Mouse (Mus musculus) R1 (cell line): ENCODE data around the gene Chn2.

Experiments used
- DNase-seq: peaks from one replicate; pipeline ENCODE4 v3.0.0-alpha.2; 2018; ENCODE audit warnings: low read depth, low spot score

Chn2 gene

DNA sequence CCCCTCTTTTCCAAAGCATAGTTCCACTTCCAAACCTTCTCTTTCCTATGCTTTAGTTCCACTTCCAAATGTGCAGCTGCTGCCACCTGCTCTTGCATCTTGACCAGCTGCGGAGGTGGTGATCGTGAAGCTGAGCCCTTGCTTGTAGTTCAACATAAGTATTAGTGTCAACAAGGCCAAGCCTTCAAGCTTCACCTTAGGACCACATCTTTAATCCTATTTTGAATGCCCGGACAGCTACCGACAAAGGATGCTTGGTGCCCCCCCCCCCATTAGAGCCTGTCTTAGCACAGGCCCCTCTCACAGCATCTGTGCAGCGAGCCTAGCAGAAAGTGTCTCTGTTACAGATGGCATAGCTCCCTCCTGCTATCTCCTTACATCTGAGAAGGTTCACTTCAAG, 238.5 kb downstream of the Chn2 start:
- no peak for DNase-seq

DNA sequence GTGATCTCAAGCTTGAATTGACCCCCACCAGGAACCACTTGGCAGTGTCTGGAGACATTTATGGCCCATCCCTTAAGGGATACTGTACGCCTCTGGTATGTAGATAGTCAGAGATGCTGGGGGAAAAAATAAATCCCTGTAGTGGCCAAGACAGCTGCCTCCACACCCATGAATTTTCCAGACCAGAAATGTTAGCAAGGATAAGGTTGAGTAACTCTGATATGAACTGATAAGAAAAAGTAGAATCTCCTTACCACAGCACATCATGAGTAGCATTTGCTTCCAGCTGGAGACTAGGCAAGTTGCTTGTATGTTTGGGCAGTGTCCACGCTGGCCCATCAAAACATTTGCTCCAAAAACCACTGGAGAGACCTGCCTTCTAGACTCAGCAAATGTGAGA, 239.3 kb downstream of the Chn2 start:
- no peak for DNase-seq

DNA sequence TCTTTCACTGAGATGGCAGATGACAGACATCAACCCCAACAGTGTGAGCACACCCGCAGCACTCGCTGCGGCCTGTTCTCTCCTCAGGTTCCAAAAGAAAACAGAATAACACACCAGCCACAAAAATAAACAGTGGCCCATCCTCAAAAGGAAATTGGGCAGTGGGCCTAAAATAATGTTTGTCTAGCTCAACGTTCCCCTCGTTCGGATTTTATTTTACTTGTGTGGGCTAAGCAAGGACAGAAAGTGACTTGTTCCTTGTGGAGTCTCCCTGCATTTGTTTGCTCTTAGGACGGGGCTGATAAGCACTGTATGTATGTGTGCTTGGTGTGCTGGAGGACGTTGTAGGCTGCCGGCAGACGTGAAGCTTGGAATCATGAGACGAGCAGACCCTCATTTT, 240.0 kb downstream of the Chn2 start:
- no peak for DNase-seq

DNA sequence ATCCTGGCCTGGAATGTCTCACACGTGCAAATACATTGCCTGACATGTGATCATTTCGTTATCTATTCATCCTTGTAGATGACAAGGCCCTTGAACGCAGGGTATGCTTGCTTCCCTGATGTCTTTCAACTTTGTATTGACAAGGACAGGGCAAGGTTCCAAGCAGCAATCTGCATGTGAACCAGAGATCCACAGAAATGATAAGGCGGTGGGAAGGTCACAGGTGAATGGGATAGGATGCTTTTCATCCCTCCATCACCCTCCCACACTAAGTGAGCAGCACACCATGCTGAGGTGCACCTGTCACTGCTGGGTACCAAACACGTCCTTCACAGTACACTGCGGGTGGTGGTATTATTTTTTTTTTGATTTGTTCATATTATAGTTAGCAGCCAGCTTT, 240.9 kb downstream of the Chn2 start:
- no peak for DNase-seq

DNA sequence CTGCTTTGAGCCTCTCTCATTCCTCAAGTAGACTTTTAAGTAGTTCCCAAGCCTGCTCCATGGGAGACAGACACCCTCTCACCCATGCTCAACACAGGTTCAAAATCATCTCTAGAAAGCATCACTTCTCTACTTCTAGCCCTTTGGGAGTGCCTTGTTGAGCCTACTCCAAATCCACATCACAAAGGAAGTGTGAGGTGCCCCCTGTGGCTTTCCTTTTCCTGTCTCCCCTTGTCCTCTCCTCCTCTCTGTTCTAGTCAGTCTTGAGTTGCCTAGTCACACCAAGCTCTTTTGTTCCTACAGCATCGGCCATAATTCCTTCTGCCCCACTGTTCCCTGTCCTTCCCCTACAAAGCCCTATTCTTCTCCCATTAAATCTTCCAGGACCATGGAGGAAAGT, 243.9 kb downstream of the Chn2 start:
- DNase-seq, result peak; percentile 99

DNA sequence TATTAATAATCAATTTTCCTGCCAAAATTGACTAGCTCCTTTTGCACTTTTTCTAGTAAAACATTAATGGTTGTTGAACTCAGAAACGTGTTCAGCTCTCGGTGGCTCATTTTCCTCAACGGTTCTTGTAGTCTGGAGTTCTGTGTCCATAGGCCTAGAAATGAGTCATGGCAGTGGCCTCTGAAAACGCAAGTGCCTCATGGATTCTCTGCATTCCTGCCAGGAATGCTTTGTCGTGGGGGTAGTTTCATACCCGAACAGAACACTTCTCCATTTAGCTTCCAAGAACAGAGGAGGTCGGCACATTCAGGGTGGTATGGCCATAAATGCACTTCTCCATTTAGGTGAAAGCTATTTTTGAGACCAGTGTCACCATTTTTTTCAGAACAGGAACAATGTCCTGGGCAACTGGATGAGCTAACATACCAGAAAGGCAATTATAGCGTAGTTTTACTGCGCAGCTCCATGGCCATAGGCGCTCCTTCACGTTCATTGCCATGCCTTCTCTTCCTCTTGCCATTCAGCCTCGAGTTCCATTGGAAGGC, 244.9 kb downstream of the Chn2 start:
- peak; percentile 44 for DNase-seq

DNA sequence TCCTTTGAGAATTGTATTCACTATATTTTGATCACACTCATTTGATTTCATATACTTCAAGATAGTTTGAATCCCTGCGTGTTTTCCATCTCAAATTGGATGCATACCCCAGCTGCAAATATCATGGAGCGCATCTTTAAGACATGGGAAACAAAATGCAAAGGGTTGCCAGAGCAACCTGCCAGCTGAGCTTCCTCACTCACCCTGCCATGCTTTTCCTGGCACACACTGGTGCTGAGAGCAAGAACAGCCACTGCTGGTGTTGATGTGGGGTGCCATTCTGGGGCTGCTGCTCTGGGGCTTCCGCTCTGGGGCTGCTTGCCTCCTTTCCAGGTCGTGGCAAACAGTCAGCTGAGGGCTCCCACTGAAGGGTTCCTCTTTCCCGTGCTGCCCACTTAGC, 247.5 kb downstream of the Chn2 start:
- no peak for DNase-seq

DNA sequence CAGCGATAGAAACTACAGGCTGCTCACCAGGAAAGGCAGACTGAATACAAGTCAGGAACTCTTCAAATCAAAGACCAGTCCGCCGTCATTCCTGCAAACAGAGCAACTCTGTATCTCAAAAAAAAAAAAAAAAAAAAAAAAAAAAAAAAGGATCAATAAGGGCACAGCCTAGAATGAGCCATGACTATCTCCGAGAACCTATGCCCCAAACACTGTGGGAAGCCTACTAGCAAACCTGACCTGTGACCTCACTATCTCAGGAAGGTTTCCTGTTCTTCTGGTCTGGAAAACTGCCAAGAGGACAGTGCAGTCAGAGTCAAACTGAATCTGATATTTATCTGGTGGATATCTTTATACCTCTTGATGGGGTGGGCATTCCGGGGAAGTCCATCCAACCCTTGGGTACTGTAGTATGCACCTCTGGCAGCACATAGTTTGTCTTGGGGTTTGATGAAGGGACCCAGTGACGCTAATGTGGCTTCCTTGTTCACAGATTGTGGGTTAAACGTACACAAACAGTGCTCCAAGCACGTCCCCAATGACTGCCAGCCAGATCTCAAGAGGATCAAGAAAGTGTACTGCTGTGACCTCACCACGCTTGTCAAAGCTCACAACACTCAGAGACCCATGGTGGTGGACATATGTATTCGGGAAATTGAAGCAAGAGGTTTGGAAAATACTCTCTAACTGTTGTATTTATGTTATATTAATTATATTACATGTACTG, 250.6 kb downstream of the Chn2 start:
- DNase-seq, result no peak

DNA sequence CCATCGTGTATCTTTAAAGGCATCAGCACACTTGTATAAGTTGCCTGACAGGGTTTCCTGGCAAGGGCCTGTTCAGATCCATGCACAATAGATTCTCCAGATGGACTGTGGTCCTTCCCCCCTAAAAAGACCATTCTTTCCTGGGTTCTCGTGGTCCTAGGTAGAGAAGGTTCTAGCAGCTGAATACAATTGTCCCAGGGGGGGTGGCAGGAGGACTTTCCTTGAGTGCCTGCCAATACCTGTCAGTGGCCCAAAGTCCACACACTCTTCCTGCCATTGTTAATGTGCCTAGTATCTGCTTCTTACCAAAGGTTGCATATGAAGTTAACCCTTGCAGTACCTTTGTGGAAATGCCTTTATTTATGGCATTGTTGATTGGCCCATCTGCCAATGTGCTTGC, 257.9 kb downstream of the Chn2 start:
- no peak for DNase-seq

DNA sequence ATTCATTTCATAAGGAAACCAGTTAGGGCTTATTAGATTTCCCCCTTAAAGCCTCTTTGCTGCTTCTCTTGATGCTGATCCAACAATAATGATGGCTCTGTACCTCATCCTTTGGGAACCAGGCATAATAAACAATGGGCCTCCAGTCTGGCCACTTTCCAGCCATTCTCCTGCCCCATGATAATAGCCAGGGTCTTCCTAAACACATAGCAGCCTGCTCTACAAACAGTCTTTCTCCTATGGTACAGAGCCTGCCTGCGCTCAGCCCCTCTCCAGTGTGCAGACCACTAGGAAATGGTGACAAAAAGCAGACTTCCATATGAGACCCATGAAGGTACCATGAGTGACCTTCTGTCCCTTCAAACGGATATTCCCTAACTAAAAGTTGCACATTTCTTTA, 260.1 kb downstream of the Chn2 start:
- DNase-seq, result no peak

DNA sequence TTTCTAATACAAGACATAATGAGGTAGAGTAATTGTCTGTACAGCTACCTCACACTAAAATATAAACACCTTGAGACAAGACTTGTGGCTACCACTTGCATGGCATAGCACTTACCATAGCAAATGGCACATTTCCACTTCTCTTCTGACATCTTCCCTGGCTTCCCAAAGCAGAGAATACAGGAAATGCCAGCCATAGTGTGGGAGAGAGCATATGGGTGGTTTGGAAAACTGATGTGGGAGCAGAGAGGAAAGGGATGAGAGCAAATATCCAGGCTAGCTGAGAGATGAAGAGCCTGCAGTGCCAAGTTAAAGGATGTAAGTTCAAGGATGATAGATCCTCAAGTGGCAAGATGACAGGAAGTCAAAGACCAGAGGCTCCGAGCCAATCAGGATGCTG, 266.4 kb downstream of the Chn2 start:
- no peak for DNase-seq

DNA sequence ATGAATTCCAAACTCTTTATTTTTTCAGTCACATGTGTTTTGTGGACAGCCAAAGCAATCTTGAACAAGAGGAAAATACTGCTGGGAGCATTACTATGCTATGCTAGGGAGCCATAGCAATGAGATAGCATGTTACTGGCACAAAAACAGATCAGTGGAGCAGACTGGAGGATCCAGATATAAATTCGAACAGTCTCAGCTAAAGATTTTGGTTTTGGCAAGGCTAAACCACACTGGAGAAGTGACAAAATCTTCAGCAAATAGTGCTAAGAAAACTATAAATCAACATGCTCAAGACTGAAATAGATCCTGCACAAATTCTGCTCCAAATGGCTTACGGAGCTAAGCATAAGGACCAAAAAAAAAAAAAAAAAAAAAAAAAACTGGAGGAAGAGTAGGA, 273.7 kb downstream of the Chn2 start:
- no peak for DNase-seq

DNA sequence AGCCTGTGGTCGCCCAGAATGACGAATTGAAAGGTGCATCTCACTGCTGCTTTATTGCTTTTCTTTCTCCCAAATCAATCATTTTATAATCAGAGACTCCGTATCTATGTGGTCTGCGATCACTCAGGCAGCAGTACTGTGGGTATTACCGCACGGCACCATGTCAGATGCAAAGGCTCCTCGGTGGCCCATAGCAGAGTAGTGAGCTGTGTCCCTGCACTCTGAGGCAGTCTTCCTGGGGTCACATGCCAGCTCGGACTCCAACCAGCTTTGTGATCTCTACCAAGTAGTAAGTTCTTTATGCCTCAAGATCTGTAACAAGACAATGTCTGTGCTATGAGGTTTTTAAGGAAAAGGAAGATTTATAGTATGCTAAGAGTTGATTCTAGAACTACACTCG, 279.3 kb downstream of the Chn2 start:
- DNase-seq, result no peak

DNA sequence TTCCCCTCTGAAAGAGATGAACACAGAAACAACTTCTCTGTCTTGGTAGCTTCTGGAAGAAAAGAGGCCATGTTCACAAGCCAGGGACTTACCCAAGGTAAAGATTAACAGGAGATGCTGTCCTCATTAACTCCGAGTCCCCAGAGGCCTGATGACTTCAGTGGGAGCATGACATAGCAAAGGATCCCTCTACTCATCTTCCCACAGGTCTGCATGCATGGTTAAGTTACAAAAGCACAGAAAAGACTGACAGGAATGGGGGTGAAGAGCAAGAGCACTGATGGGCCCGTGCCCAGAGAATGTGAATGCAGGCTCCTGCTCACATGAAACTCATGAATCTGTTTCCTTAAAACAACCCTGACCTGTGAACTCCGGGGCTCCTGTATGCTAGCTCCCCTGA, 279.8 kb downstream of the Chn2 start:
- no peak for DNase-seq

DNA sequence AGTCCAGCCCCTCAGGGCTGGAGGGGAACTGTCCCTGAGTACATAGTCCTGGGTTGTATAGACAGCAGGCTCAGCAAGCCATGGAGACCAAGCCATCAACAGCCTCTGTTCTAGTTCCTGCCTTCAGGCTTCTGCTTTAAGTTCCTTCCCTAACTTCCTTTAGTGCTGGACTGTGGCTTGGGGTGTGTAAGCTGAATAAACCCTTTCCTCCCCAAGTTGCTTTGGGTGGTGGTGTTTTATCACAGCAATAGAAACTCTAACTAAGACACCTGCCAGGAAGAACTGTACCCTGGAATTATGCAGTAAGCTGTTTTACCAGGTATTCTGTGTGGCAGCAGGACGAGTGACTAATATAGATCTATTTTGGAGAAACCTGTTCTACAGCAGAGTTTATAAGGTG, 280.9 kb downstream of the Chn2 start:
- no peak for DNase-seq

DNA sequence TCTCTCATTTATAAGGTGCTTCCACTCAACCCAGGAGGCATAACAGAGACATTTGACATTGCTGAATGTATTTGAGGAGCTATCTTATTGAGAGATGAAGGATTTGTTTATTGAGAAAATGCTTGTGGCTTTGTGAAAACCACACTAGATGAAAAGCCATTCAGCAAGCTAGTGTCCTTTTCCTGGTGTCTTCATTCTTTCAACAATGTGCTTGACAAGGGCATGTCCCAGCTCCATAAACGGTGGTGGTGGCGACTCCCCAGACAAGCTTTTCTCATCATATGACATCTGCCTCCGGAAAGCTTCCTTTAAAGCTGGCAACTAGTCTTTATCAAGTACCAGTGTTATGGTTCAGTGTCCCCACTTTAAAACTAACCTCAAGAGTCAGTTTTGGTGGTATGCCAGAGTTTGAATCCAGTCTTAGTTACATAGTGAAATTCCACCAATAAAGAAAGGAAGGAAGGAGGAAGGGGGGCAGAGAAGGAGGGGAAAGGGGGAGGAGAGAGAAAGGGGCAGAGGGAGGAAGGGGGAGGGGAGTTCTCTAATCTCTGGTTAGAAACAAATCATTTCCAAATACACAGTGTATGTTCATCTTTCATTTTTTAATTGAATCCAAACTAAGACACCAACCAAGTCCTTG, 286.0 kb downstream of the Chn2 start, which contains the start of gene Prr15:
Prr15 (plus strand) TSS at position 590 of the 640 bp plus-strand sequence.
- no peak for DNase-seq

DNA sequence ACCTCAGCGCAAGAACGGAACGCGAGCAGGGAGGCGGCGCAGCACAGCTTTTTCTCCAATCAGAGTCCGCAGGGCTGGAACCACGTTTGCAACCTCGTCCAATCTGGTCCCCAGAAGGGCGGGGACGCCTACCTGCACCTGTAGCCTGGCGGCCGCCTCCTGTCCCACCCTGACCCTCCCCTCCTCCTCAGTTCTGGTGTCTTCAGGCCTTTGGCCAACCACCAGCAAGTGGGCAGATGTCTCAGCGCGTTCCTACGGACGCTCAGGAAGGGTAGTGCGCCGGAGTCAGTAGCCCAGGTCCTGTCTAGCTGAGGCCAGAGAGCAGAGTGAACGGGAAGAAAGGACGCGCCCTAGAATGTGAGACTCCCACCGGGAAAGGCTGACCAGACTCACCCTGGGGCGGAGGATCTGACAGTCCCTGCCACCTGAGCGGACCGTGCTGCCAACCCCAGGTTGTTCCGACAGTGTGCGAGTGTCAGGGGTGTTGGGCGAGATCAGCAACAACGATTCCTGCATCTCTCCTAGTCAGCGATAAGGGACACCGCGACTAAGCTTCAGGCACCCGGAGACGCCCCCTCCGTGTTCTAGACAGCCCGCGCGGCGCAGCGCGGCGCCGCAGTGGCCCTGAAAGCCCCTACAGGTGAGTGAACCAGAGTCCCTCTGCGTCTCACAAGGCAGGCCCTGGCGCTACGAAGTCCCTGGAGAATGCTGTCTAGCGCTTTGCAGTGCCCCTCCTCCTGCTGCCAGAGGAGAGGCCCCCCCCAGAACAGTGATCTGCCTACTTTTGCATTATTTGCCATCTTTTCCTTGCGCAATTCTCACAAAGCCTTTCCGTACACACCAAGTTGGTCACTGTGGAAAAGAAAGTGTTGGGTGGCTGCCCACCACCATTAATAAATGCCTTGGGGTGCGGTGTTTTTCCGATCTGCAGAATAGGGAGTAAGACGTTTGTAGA, 287.6 kb downstream of the Chn2 start:
- DNase-seq, result peak; percentile 87

DNA sequence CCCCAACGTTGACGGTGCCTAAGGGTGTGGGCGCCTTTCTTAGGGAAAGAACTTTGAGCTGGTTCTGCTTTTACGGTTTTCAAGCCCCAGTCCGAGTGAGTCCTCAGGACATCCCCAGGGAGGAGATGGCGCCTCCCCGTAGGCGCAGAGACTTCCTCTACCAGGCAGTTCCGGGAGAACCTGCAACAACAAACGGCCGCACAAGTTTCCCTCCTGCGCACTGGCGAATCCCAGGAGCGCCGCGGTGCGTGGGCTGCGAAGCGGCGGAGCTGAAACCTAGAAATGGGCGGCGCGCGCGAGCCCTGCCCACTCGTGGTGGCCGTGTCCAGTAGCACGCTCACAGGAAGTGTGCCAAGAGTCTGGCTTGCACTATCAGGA, 288.3 kb downstream of the Chn2 start:
- peak; percentile 33 for DNase-seq

DNA sequence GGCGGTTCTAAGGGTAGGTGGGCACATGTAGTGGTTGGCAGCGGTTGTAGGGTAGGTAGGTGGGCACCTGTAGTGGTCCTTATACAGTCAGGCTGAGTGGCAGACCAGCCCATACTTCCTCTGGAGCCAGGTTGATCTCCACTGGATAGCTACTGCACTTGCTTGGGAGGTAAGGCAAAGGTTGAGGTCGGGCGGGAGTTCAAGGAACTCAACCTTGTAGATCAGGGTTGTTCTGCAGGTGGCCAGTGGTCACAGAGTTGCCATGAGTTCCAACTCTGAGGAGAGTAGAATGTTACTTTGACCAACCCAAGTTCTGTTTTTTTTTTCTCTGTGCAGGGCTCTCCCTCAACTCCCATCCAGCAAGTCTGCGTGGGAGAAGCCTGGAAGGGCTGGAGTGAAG, 289.4 kb downstream of the Chn2 start:
- DNase-seq, result no peak

DNA sequence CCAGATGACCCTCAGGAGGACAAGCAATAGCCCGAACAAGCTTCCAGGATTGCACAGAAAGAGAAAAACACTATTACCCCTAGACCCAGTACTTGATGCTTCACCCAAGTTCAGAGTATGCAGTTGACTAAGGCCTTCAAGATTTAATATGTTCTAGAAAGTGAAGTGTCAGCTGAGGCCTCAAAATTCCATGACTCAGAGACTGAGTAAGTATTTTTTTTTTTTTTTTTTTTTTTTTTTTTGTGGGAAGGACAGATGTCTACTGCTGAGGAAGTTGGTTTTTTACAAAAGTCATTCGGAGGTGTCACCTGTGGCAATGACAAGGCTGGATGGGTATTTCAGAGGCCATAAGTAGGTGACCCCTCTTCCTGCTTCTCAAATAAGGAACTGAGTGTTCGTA, 290.2 kb downstream of the Chn2 start:
- no peak for DNase-seq

DNA sequence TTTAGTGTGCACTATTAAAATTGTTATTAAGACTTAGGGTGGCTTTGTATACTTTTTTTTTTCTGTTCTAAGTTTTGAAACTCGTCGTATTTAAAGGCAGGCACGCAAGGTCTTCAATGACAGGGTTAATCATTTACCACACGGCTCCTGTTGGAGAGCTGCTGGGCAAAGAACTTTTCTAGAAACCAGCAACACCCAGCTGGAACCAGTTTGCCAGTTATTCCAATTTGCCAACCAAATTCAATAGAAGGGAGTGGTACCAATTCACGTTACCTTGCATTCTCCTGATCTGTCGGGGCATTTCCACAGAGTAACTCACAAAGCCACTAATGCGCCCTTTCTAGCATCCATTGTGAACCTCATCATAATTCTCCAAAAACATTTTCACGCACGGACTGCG, 290.8 kb downstream of the Chn2 start:
- no peak for DNase-seq

DNA sequence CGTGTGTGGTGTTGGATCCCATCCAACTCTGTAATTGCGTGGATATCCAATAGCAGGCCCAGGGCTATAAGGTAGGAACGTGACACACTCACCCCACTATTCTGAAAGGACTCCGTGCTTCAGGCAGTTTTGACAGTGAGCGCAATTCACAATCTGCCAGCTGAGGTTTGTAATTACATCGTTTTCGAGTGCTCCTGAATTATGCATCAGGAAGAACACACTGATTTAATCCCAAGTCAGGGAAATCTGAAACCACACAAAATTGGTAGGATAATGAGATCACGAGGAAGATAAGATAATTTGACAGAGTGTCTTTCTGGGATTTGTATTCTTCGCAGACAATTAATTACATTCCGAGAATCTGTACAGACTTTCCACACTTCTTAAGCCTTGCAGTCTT, 292.4 kb downstream of the Chn2 start:
- no peak for DNase-seq
